In genomic region chr8:89025281-89026138, GRCm38 (mm10) we compare ENCODE assay signal across 8 mouse cellular contexts. TPM values are rescaled to one million over a fixed set of nuclear protein-coding genes. Genes with fewer than 3 reads are reported as not detected.
DNase-seq lines count a peak whose midpoint lies in the region; ATAC-seq lines count a peak whose summit lies in the region.

No protein-coding gene starts in this region.

- H3K36me3 ChIP-seq in lung, embryonic 16.5 days (ENCODE audit: control insufficient read depth, insufficient read depth, low read length) = no peaks in the 10 kb centered on the region
- peaks cover 29% of the 10 kb centered on the region for H3K36me3 ChIP-seq in forebrain, embryonic 12.5 days (replicated peaks)
- peaks cover 25% of the 10 kb centered on the region for H3K36me3 ChIP-seq in limb, embryonic 12.5 days

- H3K27me3 ChIP-seq in lung, embryonic 16.5 days (ENCODE audit: control insufficient read depth, insufficient read depth, low read depth, low read length) = peaks cover 43% of the 10 kb centered on the region
- H3K27me3 ChIP-seq in forebrain, embryonic 12.5 days = peaks cover 27% of the 10 kb centered on the region; the same call in 1 of the 2 replicates
- peaks cover 30% of the 10 kb centered on the region for H3K27me3 ChIP-seq in limb, embryonic 12.5 days

- peak overlapping the region; percentile 23 for H3K4me3 ChIP-seq in lung, embryonic 16.5 days (ENCODE audit: low read length)
- H3K4me3 ChIP-seq in forebrain, embryonic 12.5 days (replicated peaks) = peak overlapping the region; percentile 33
- H3K4me3 ChIP-seq in limb, embryonic 12.5 days (replicated peaks) = peak overlapping the region; percentile 36

- H3K9me3 ChIP-seq in lung, embryonic 16.5 days (ENCODE audit: control insufficient read depth, low read length) = no peaks in the 10 kb centered on the region
- no peaks in the 10 kb centered on the region for H3K9me3 ChIP-seq in forebrain, embryonic 12.5 days
- no peaks in the 10 kb centered on the region for H3K9me3 ChIP-seq in limb, embryonic 12.5 days

- H3K27ac ChIP-seq in lung, embryonic 16.5 days (ENCODE audit: low read length) = no peak overlapping the region
- H3K27ac ChIP-seq in forebrain, embryonic 12.5 days = peak overlapping the region; percentile 36; the same call in 1 of the 2 replicates
- peak overlapping the region; percentile 45; the same call in 1 of the 2 replicates for H3K27ac ChIP-seq in limb, embryonic 12.5 days

- H3K4me1 ChIP-seq in lung, embryonic 16.5 days (replicated peaks; ENCODE audit: control insufficient read depth, insufficient read depth, low read length) = peaks cover 5% of the 10 kb centered on the region; the same call in 1 of the 2 replicates
- H3K4me1 ChIP-seq in forebrain, embryonic 12.5 days = peaks cover 51% of the 10 kb centered on the region
- peaks cover 55% of the 10 kb centered on the region for H3K4me1 ChIP-seq in limb, embryonic 12.5 days (replicated peaks)

- DNase-seq in lung, adult 18-20 months = no peak
- DNase-seq in retina, postnatal 1 day = peak; percentile 79
- no peak for DNase-seq in gastrocnemius, adult 8-10 months (ENCODE audit: low spot score in 2 of 2)
- no peak for DNase-seq in thymus, postnatal 4 days
- DNase-seq in left cerebral cortex, adult 9 months (ENCODE audit: low spot score in 2 of 2) = no peak

- peak overlapping the region; percentile 50 for H3K4me2 ChIP-seq in lung, embryonic 16.5 days (ENCODE audit: low read depth, low read length)
- H3K4me2 ChIP-seq in forebrain, embryonic 12.5 days = peak overlapping the region; percentile 65
- peak overlapping the region; percentile 69 for H3K4me2 ChIP-seq in limb, embryonic 12.5 days

- WGBS in lung, embryonic 16.5 days = 4% methylated on average over 55 of the region's 55 CpGs
- WGBS in forebrain, embryonic 12.5 days = 6% methylated on average over 51 of the region's 55 CpGs
- 5% methylated on average over 55 of the region's 55 CpGs for WGBS in limb, embryonic 12.5 days

- H3K9ac ChIP-seq in lung, embryonic 16.5 days (ENCODE audit: low read length) = no peak overlapping the region
- peak overlapping the region; percentile 44; the same call in 1 of the 2 replicates for H3K9ac ChIP-seq in forebrain, embryonic 12.5 days
- H3K9ac ChIP-seq in limb, embryonic 12.5 days (replicated peaks) = peak overlapping the region; percentile 57

- ATAC-seq in lung, embryonic 16.5 days (ENCODE audit: low read depth) = peak; percentile 54; the same call in 1 of the 2 replicates
- ATAC-seq in forebrain, embryonic 12.5 days (ENCODE audit: low FRiP score) = peak; percentile 83
- peak; percentile 54; the same call in 1 of the 2 replicates for ATAC-seq in limb, embryonic 12.5 days (ENCODE audit: insufficient number of reproducible peaks, insufficient read depth, low FRiP score, low TSS enrichment, low read depth)

RNA-seq across cellular contexts. Expression of gene Sall1, which starts 18.5 kb away (rescaled TPM):
- 0.03 and 0.11 TPM in 2 replicates for polyA plus RNA-seq in lung, embryonic 16.5 days (2015; fragmentation: Nextera tagmentation; extraction: Ambion mirVana)
- 26.6 and 33.4 TPM in 2 replicates for polyA plus RNA-seq in forebrain, embryonic 12.5 days (2016; fragmentation: Nextera tagmentation; extraction: Ambion mirVana)
- polyA plus RNA-seq in limb, embryonic 12.5 days (2016; fragmentation: Nextera tagmentation; extraction: Ambion mirVana) = 17.9 and 22.3 TPM in 2 replicates
- total RNA-seq in gastrocnemius, adult 8-10 months (2022) = not detected

Comparison
In these comparisons a context has a peak if more than half of its experiments do, and no peak if none do; other contexts are left out.
1. RNA of gene Sall1, which starts 18.5 kb away (polyA plus RNA-seq): 26.6 to 33.4 TPM in forebrain, embryonic 12.5 days and 17.9 to 22.3 TPM in limb, embryonic 12.5 days; 0.03 to 0.11 TPM in lung, embryonic 16.5 days; every median in the first group is over 10 times any median in the second.
2. Peak in every context shown above with its lines, with median percentiles within 50 percentile points of each other: ATAC-seq, H3K4me2 ChIP-seq and H3K4me3 ChIP-seq.